Mouse (Mus musculus) ES-Bruce4 (cell line): Measurements from ENCODE around the gene Olfr109. TPM values are rescaled to one million over a fixed set of nuclear protein-coding genes. Genes with fewer than 3 reads are reported as not detected.

Source experiments
- H3K27ac ChIP-seq: 2 replicates; pipeline ENCODE4 v1.5.1; 2012; ENCODE audit warnings: low read length, inconsistent platforms; ENCODE audit not compliant: insufficient read depth
- H3K27me3 ChIP-seq: 2 replicates; pipeline ENCODE4 v1.6.1; 2012; ENCODE audit warnings: mild to moderate bottlenecking, low read length, inconsistent platforms; ENCODE audit not compliant: control insufficient read depth, poor library complexity, insufficient read depth, severe bottlenecking
- H3K36me3 ChIP-seq: 2 replicates; pipeline ENCODE4 v1.6.1; 2012; ENCODE audit warnings: inconsistent platforms, mild to moderate bottlenecking, low read length, moderate library complexity; ENCODE audit not compliant: control insufficient read depth, poor library complexity, insufficient read depth, severe bottlenecking
- H3K4me1 ChIP-seq: one replicate; pipeline ENCODE4 v1.8.1; 2011; ENCODE audit warnings: low read length; ENCODE audit not compliant: control insufficient read depth, insufficient read depth
- H3K4me3 ChIP-seq: 2 replicates; pipeline ENCODE4 v1.5.1; 2011; ENCODE audit warnings: low read depth, mild to moderate bottlenecking, low read length
- H3K9ac ChIP-seq: 2 replicates; pipeline ENCODE4 v1.6.1; 2012; ENCODE audit warnings: low read depth, mild to moderate bottlenecking, inconsistent platforms; ENCODE audit not compliant: poor library complexity, severe bottlenecking
- H3K9me3 ChIP-seq: replicated peaks from 2 replicates; pipeline ENCODE4 v1.6.1; 2012; ENCODE audit warnings: mild to moderate bottlenecking, low read length, inconsistent platforms; ENCODE audit not compliant: control insufficient read depth, poor library complexity, insufficient read depth, severe bottlenecking
- CTCF ChIP-seq: IDR thresholded peaks from one replicate; pipeline ENCODE4 v1.8.1; 2011; ENCODE audit warnings: low read depth, low read length
- EP300 ChIP-seq: IDR thresholded peaks from 2 replicates; pipeline ENCODE4 v1.6.1; 2011; ENCODE audit warnings: low read depth, low read length; ENCODE audit not compliant: insufficient read depth
- POLR2A ChIP-seq: IDR thresholded peaks from one replicate; pipeline ENCODE4 v1.8.1; 2011; ENCODE audit warnings: low read length; ENCODE audit not compliant: insufficient read depth
- polyA plus RNA-seq: library from polyadenylated mRNA; stranded (reverse); fragments of >200 nt; gene quantifications from 2 replicates; pipeline ENCODE4 v1.2.4, GENCODE M21; 2011; ENCODE audit warnings: low read depth; ENCODE audit not compliant: missing spikeins, insufficient read depth, insufficient read length

The Olfr109 gene
- polyA plus RNA-seq, result not detected in 2 replicates

GRCm38 (mm10) chr17:37458616-37459015, at the start of gene Olfr109:
Olfr109 (plus strand) TSS chr17:37458916.
- H3K9ac ChIP-seq, result no peak within 1 kb of the TSS
- no peak within 1 kb of the TSS for H3K27ac ChIP-seq
- no peaks in the 10 kb centered on the region for H3K4me1 ChIP-seq
- H3K9me3 ChIP-seq, result no peaks in the 10 kb centered on the region
- no peak for TF ChIP-seq EP300
- TF ChIP-seq CTCF, result no peak
- TF ChIP-seq POLR2A, result no peak
- H3K4me3 ChIP-seq, result no peak within 1 kb of the TSS
- no peaks in the 10 kb centered on the region for H3K36me3 ChIP-seq
- H3K27me3 ChIP-seq, result no peaks in the 10 kb centered on the region; the same call in 1 of the 2 replicates

DNA sequence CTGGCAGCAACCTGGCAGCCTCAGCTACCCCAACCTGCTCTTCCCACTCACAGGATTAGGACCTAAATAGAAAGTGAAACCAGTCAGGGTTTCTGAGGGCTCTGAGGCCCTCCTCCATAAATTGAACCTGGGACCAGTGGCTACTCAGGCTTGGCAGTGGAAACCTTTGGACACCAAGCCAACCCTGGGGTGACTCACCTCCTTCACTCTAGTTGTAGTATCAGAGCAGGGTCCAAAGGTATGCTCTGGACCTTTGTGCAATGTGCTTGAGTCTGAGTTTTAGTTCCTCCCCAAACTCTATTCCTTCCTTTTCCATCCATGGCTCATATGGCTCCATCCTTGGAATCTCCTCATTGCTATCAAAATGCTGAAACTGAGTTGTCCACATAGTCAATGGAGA, 45.3 kb upstream of the Olfr109 start:
- Histone ChIP-seq H3K27ac (no peak overlapping the region), H3K9me3 (no peaks in the 10 kb centered on the region), H3K4me1 (no peaks in the 10 kb centered on the region), H3K4me3 (no peak overlapping the region), H3K36me3 (no peaks in the 10 kb centered on the region), H3K9ac (no peak overlapping the region), H3K27me3 (no peaks in the 10 kb centered on the region)
- TF ChIP-seq POLR2A, result no peak
- no peak for TF ChIP-seq EP300
- no peak for TF ChIP-seq CTCF

DNA sequence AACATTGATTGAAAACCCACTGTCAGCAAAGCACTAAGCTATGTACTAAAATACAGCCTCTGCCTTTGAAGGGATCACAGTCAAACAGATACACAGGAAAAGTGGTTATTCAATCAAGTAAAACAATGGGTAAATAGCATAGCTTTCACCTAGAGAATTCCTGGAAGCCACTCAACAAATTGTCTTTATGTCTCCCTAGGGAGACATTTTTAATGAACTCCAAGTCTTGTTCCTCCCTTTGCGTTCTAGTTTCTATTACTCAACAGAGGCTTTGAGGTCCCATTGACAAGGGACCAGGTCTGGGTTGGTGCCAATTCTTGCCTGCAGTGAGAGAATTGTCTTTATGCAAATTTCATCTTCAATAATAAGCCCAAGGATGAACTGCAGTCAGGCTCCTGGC, 13.5 kb upstream of the Olfr109 start, which contains the start of gene Olfr108:
Olfr108 (plus strand) TSS at position 301 of the 400 bp plus-strand sequence.
- H3K27ac ChIP-seq, result no peak within 1 kb of the TSS
- TF ChIP-seq CTCF (no peak), EP300 (no peak), POLR2A (no peak)
- no peaks in the 10 kb centered on the region for H3K27me3 ChIP-seq
- no peak within 1 kb of the TSS for H3K9ac ChIP-seq
- no peak within 1 kb of the TSS for H3K4me3 ChIP-seq
- H3K9me3 ChIP-seq, result no peaks in the 10 kb centered on the region
- H3K4me1 ChIP-seq, result no peaks in the 10 kb centered on the region
- H3K36me3 ChIP-seq, result no peaks in the 10 kb centered on the region

- H3K9me3 ChIP-seq, result no peaks in the 10 kb centered on the region
- no peaks in the 10 kb centered on the region for H3K36me3 ChIP-seq
- H3K4me3 ChIP-seq, result no peak within 1 kb of the TSS
- H3K4me1 ChIP-seq, result no peaks in the 10 kb centered on the region
- no peak within 1 kb of the TSS for H3K9ac ChIP-seq
- TF ChIP-seq POLR2A (no peak), CTCF (no peak), EP300 (no peak)
- no peaks in the 10 kb centered on the region for H3K27me3 ChIP-seq
- H3K27ac ChIP-seq, result no peak within 1 kb of the TSS
Observed at GRCm38 (mm10) chr17:37483452-37483851, 24.7 kb downstream of the Olfr109 start, which contains the start of gene H2-M2. H2-M2 (minus strand) TSS chr17:37483552.

GRCm38 (mm10) chr17:37491930-37492518, 33.3 kb downstream of the Olfr109 start, which contains the start of gene Olfr110:
Olfr110 (plus strand) TSS chr17:37492468.
- Histone ChIP-seq H3K27me3 (no peaks in the 10 kb centered on the region), H3K9ac (no peak within 1 kb of the TSS), H3K4me3 (no peak within 1 kb of the TSS), H3K27ac (no peak within 1 kb of the TSS), H3K36me3 (no peaks in the 10 kb centered on the region), H3K4me1 (no peaks in the 10 kb centered on the region), H3K9me3 (no peaks in the 10 kb centered on the region)
- TF ChIP-seq POLR2A, result no peak
- no peak for TF ChIP-seq CTCF
- no peak for TF ChIP-seq EP300

DNA sequence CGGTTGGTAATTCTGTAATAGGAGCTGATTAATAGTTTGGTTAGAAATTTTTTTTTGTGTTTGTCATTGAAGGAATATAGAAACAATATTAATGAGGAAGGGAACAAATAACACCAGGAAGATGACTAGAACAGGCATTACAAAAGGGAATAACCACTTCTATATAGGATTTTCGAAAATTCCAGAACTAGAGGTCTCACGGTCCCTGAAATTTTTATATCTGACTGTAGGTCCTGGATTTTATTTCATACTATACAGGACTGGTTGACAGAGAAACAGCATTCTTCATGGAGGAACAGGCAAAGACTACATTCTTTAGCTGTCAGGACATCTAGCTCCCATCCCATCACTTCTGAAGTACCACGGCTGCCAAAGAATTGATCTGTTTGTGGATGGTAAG, 49.0 kb downstream of the Olfr109 start, which contains the start of gene Olfr111:
Olfr111 (plus strand) TSS at position 301 of the 400 bp plus-strand sequence.
- Histone ChIP-seq H3K27me3 (no peaks in the 10 kb centered on the region), H3K9me3 (no peaks in the 10 kb centered on the region), H3K4me3 (no peak within 1 kb of the TSS), H3K4me1 (no peaks in the 10 kb centered on the region), H3K27ac (no peak within 1 kb of the TSS), H3K9ac (no peak within 1 kb of the TSS), H3K36me3 (no peaks in the 10 kb centered on the region)
- no peak for TF ChIP-seq CTCF
- TF ChIP-seq EP300, result no peak
- no peak for TF ChIP-seq POLR2A

Other genes with a start within 250 kb of the Olfr109 start
- 0.12 TPM in 1 of 2 replicates, not detected in the other for gene Olfr95, start 245.8 kb upstream of the Olfr109 start, polyA plus RNA-seq
- gene Olfr96, start 238.8 kb upstream of the Olfr109 start, polyA plus RNA-seq, result not detected in 2 replicates
- gene Olfr97, start 221.6 kb upstream of the Olfr109 start, polyA plus RNA-seq, result not detected in 2 replicates
- gene Olfr98, start 195.2 kb upstream of the Olfr109 start, polyA plus RNA-seq, result not detected in 2 replicates
- gene H2-M3, start 188.7 kb upstream of the Olfr109 start, polyA plus RNA-seq, result 3.3 and 3.4 TPM in 2 replicates
- gene Olfr99, start 175.5 kb upstream of the Olfr109 start, polyA plus RNA-seq, result not detected in 2 replicates
- gene Olfr101, start 154.6 kb upstream of the Olfr109 start, polyA plus RNA-seq, result not detected in 2 replicates
- gene Olfr102, start 141.9 kb upstream of the Olfr109 start, polyA plus RNA-seq, result not detected in 2 replicates
- gene Olfr103, start 119.2 kb upstream of the Olfr109 start, polyA plus RNA-seq, result not detected in 2 replicates
- not detected in 2 replicates for gene Olfr104-ps, start 99.3 kb upstream of the Olfr109 start, polyA plus RNA-seq
- not detected in 2 replicates for gene Olfr105-ps, start 79.9 kb upstream of the Olfr109 start, polyA plus RNA-seq
- gene Olfr106-ps, start 68.5 kb upstream of the Olfr109 start, polyA plus RNA-seq, result not detected in 2 replicates
- not detected in 2 replicates for gene Olfr107, start 59.7 kb upstream of the Olfr109 start, polyA plus RNA-seq
- gene Olfr108, start 13.4 kb upstream of the Olfr109 start, polyA plus RNA-seq, result not detected in 2 replicates
- 0.52 TPM in 1 of 2 replicates, not detected in the other for gene H2-M2, start 24.6 kb downstream of the Olfr109 start, polyA plus RNA-seq
- not detected in 2 replicates for gene Olfr110, start 33.6 kb downstream of the Olfr109 start, polyA plus RNA-seq
- gene Olfr111, start 49.1 kb downstream of the Olfr109 start, polyA plus RNA-seq, result not detected in 2 replicates
- gene Olfr112, start 110.5 kb downstream of the Olfr109 start, polyA plus RNA-seq, result not detected in 2 replicates
- not detected in 2 replicates for gene Olfr113, start 118.7 kb downstream of the Olfr109 start, polyA plus RNA-seq
- not detected in 2 replicates for gene Olfr114, start 133.8 kb downstream of the Olfr109 start, polyA plus RNA-seq
- not detected in 2 replicates for gene Olfr115, start 168.2 kb downstream of the Olfr109 start, polyA plus RNA-seq
- not detected in 2 replicates for gene Olfr116, start 168.3 kb downstream of the Olfr109 start, polyA plus RNA-seq
- gene Olfr117, start 204.9 kb downstream of the Olfr109 start, polyA plus RNA-seq, result not detected in 2 replicates
- not detected in 2 replicates for gene Olfr118, start 208.1 kb downstream of the Olfr109 start, polyA plus RNA-seq
- gene Olfr119, start 237.6 kb downstream of the Olfr109 start, polyA plus RNA-seq, result not detected in 2 replicates